Mouse (Mus musculus) embryonic facial prominence, embryonic 15.5 days (tissue): Measurements from ENCODE around the gene Gm49368. TPM values are rescaled to one million over a fixed set of nuclear protein-coding genes. Genes with fewer than 3 reads are reported as not detected.

ENCODE experiments used
- polyA plus RNA-seq: library from polyadenylated mRNA; unstranded; fragments of >200 nt; fragmentation: Nextera tagmentation; extraction: Ambion mirVana; gene quantifications from 2 replicates; pipeline ENCODE4 v1.2.1, GENCODE M21; 2015

The Gm49368 gene
- polyA plus RNA-seq, 1 experiment from 2014 or later, result not detected

Other genes with a start within 250 kb of the Gm49368 start
- gene Stx4a, start 238.4 kb upstream of the Gm49368 start, polyA plus RNA-seq, result 58.9 and 69.6 TPM in 2 replicates
- gene Stx1b, start 238.1 kb upstream of the Gm49368 start, polyA plus RNA-seq, result 4.3 and 6.9 TPM in 2 replicates
- 9.7 and 10.9 TPM in 2 replicates for gene Zfp646, start 186.5 kb upstream of the Gm49368 start, polyA plus RNA-seq
- 17.7 and 18.1 TPM in 2 replicates for gene Zfp668, start 185.9 kb upstream of the Gm49368 start, polyA plus RNA-seq
- 2.4 and 4.6 TPM in 2 replicates for gene Prss53, start 171.7 kb upstream of the Gm49368 start, polyA plus RNA-seq
- not detected in 2 replicates for gene Gm21974, start 167.2 kb upstream of the Gm49368 start, polyA plus RNA-seq
- 234 and 262 TPM in 2 replicates for gene Vkorc1, start 167.1 kb upstream of the Gm49368 start, polyA plus RNA-seq
- gene Bckdk, start 158.6 kb upstream of the Gm49368 start, polyA plus RNA-seq, result 108 and 112 TPM in 2 replicates
- gene Kat8, start 150.2 kb upstream of the Gm49368 start, polyA plus RNA-seq, result 39.8 and 40.2 TPM in 2 replicates
- gene Prss8, start 132.6 kb upstream of the Gm49368 start, polyA plus RNA-seq, result 15.8 and 17.2 TPM in 2 replicates
- 12.1 and 12.2 TPM in 2 replicates for gene Prss36, start 116.0 kb upstream of the Gm49368 start, polyA plus RNA-seq
- gene Fus, start 95.2 kb upstream of the Gm49368 start, polyA plus RNA-seq, result 394 and 418 TPM in 2 replicates
- gene Pycard, start 68.8 kb upstream of the Gm49368 start, polyA plus RNA-seq, result 102 and 112 TPM in 2 replicates
- gene Trim72, start 58.7 kb upstream of the Gm49368 start, polyA plus RNA-seq, result 3.6 and 5.2 TPM in 2 replicates
- 1.6 and 1.8 TPM in 2 replicates for gene Itgam, start within 50 bp of the Gm49368 start, polyA plus RNA-seq
- gene Itgax, start 66.9 kb downstream of the Gm49368 start, polyA plus RNA-seq, result 0.14 and 0.19 TPM in 2 replicates
- gene Itgad, start 91.7 kb downstream of the Gm49368 start, polyA plus RNA-seq, result not detected in 2 replicates
- gene Cox6a2, start 143.7 kb downstream of the Gm49368 start, polyA plus RNA-seq, result 51.6 and 67.7 TPM in 2 replicates
- 19.4 and 19.6 TPM in 2 replicates for gene Armc5, start 174.7 kb downstream of the Gm49368 start, polyA plus RNA-seq
- 7.8 and 9.1 TPM in 2 replicates for gene 9130023H24Rik, start 175.3 kb downstream of the Gm49368 start, polyA plus RNA-seq
- gene Tgfb1i1, start 184.1 kb downstream of the Gm49368 start, polyA plus RNA-seq, result 86.1 and 86.5 TPM in 2 replicates
- not detected in 2 replicates for gene Slc5a2, start 203.0 kb downstream of the Gm49368 start, polyA plus RNA-seq
- gene BC017158, start 235.5 kb downstream of the Gm49368 start, polyA plus RNA-seq, result 26.6 and 27.0 TPM in 2 replicates